Mouse (Mus musculus) testis, adult 2 months (tissue): Measurements from ENCODE around the gene Sp100.

Experiments
- CTCF ChIP-seq: fragments of 200-500 bp; IDR thresholded peaks from 2 replicates; pipeline ENCODE4 v1.5.1; 2012; ENCODE audit warnings: low read depth, mild to moderate bottlenecking, inconsistent platforms, low read length, moderate library complexity; ENCODE audit not compliant: control insufficient read depth, insufficient read depth, insufficient replicate concordance
- POLR2A ChIP-seq: fragments of 200-500 bp; IDR thresholded peaks from 2 replicates; pipeline ENCODE4 v1.6.1; 2012; ENCODE audit warnings: low read depth, mild to moderate bottlenecking, inconsistent platforms, low read length, moderate library complexity; ENCODE audit not compliant: control insufficient read depth

DNA sequence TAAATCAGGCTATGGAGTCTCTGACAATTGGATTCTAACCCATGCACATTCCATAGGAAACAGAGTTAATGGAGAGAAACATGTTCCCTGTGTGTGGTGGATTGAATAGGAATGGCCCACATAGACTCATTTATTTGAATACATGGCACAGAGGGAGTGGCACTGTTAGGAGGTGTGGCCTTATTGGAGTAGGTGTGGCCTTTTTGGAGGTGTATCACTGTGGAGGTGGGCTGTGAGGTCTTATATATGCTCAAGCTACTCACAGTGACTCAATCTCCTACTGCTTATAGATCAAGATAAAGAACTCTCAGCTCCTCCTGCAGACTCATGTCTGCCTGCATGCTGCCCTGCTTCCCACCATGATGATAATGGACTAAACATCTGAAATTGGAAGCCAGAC, 64.7 kb downstream of the Sp100 start:
- TF ChIP-seq CTCF (no peak), POLR2A (no peak)
